Mouse (Mus musculus): ENCODE data around the gene Olfr535. TPM values are rescaled to one million over a fixed set of nuclear protein-coding genes. Genes with fewer than 3 reads are reported as not detected.
"Not testable (repeated sequence)": the region's sequence is repeated elsewhere in the genome, so short reads cannot be mapped to it uniquely, and the experiment has no call there.

Gene Olfr535
- not detected in 2 replicates for polyA plus RNA-seq (2015; fragmentation: Nextera tagmentation; extraction: Ambion mirVana)

DNA sequence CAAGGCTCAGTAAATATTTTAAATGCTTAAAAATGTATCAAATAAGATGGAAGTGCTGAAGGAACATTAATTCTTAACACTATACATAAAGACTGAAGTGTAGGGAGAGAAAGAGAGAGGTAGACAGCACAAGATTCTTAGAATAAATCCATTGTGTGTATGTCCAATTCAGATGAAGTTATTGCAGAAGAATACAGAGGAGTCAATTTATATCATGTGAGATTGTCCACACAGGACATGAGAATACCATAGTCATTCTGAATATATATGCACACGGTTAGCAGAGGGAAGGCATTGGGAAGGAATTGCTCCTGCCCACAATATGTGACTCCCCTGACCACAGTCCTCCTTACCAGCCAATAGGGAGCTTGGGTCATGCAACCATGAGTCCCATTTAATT, at the start of gene Olfr535:
Olfr535 (plus strand) TSS at position 301 of the 400 bp plus-strand sequence.
- Histone ChIP-seq H3K9me3 (ENCODE audit: control insufficient read depth, low read length) (no peaks in the 10 kb centered on the region), H3K27ac (ENCODE audit: low read depth, low read length) (no peak within 1 kb of the TSS), H3K4me2 (ENCODE audit: low read length) (no peak within 1 kb of the TSS), H3K9ac (ENCODE audit: low read depth, low read length) (no peak within 1 kb of the TSS), H3K36me3 (ENCODE audit: control insufficient read depth, insufficient read depth, low read length) (no peaks in the 10 kb centered on the region), H3K27me3 (replicated peaks; ENCODE audit: control insufficient read depth, insufficient read depth, low read length) (no peaks in the 10 kb centered on the region), H3K4me3 (ENCODE audit: low read length) (no peak within 1 kb of the TSS), H3K4me1 (ENCODE audit: control insufficient read depth, insufficient read depth, low read depth, low read length) (no peaks in the 10 kb centered on the region)
- 95% methylated on average over 1 of the region's 1 CpGs for WGBS
- no peak for ATAC-seq

DNA sequence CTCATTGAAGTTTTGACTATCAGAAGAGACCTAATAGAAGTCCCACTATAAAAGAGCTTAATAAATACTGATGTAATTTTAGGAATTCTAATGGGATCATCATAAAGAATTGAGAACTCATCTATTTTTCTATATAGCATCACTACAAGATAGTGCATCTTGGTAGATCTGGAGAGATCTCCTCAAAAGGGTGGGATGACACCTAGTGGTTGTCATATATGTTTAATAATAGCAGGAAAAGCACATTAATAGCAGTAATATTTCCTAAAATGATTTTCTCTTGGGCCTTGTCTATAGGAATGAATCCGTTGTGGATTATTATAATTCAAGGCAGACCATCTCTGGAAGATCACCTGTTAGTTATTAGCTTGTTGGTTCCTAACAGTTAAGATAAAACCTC, 40.9 kb upstream of the Olfr535 start:
- no peak for ATAC-seq
- H3K4me3 ChIP-seq (ENCODE audit: low read length): no peak overlapping the region
- H3K9me3 ChIP-seq (ENCODE audit: control insufficient read depth, low read length): no peaks in the 10 kb centered on the region
- no peak overlapping the region for H3K27ac ChIP-seq (ENCODE audit: low read depth, low read length)
- H3K4me1 ChIP-seq (ENCODE audit: control insufficient read depth, insufficient read depth, low read depth, low read length): no peaks in the 10 kb centered on the region
- no peaks in the 10 kb centered on the region for H3K27me3 ChIP-seq (replicated peaks; ENCODE audit: control insufficient read depth, insufficient read depth, low read length)
- 66% methylated on average over 1 of the region's 1 CpGs for WGBS
- no peaks in the 10 kb centered on the region for H3K36me3 ChIP-seq (ENCODE audit: control insufficient read depth, insufficient read depth, low read length)
- H3K9ac ChIP-seq (ENCODE audit: low read depth, low read length): no peak overlapping the region
- H3K4me2 ChIP-seq (ENCODE audit: low read length): no peak overlapping the region

DNA sequence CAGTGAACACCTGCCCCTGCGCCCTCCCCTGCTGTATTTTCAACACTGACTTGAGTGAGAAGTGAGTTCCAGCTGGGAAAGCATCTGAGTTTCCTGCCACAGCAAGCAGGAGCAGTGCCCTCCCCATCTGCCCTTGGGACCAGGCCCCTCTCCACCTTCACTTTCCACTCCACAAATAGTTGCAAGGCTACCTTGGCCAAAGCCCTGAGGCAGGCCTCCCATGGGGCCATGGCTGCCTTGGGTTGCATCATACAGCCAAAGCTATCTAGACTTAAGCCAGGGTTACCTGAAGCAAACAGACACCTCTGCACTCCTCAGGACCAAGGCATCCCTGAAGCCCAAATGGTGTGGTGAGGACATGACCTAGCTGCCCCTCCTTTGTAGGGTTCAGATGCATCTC, 20.9 kb upstream of the Olfr535 start, which contains the start of gene Olfr533:
Olfr533 (plus strand) TSS at position 301 of the 400 bp plus-strand sequence.
- whole genome bisulfite sequencing: 67% methylated on average over 1 of the region's 1 CpGs
- H3K9ac ChIP-seq (ENCODE audit: low read depth, low read length); ATAC-seq: not testable (repeated sequence)

DNA sequence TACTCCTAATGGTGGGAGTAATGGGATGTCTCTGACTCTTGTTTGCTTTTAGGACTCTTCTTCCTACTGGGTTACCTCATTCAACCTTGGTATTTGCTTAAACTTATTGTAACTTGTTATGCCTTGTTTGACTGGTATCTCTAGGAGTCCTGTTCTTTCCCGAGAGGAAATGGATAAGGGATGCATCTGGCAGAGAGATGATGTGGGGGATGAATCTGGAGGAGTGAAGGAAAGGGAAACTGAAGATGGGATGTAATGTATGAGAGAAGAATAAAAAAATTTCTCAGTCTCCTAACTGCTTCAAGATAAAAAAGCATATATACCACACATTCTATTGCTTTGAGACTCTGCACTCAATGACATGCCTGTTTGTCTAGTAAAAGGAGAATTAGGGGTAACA, 6.1 kb upstream of the Olfr535 start:
- H3K4me1 ChIP-seq (ENCODE audit: control insufficient read depth, insufficient read depth, low read depth, low read length): no peaks in the 10 kb centered on the region
- H3K9ac ChIP-seq (ENCODE audit: low read depth, low read length): no peak overlapping the region
- WGBS: 87% methylated on average over 1 of the region's 1 CpGs
- H3K27ac ChIP-seq (ENCODE audit: low read depth, low read length): no peak overlapping the region
- H3K4me3 ChIP-seq (ENCODE audit: low read length): no peak overlapping the region
- H3K27me3 ChIP-seq (replicated peaks; ENCODE audit: control insufficient read depth, insufficient read depth, low read length): no peaks in the 10 kb centered on the region
- H3K9me3 ChIP-seq (ENCODE audit: control insufficient read depth, low read length): no peaks in the 10 kb centered on the region
- H3K4me2 ChIP-seq (ENCODE audit: low read length): no peak overlapping the region
- ATAC-seq: no peak
- no peaks in the 10 kb centered on the region for H3K36me3 ChIP-seq (ENCODE audit: control insufficient read depth, insufficient read depth, low read length)

More for the DNA sequence above, 20.9 kb upstream of the Olfr535 start, which contains the start of gene Olfr533:
- not testable (repeated sequence) for H3K4me2 ChIP-seq (ENCODE audit: low read length); H3K4me3 ChIP-seq (ENCODE audit: low read length); H3K4me1 ChIP-seq (ENCODE audit: control insufficient read depth, insufficient read depth, low read depth, low read length); H3K9me3 ChIP-seq (ENCODE audit: control insufficient read depth, low read length); H3K27ac ChIP-seq (ENCODE audit: low read depth, low read length); H3K36me3 ChIP-seq (ENCODE audit: control insufficient read depth, insufficient read depth, low read length); H3K27me3 ChIP-seq (replicated peaks; ENCODE audit: control insufficient read depth, insufficient read depth, low read length)

DNA sequence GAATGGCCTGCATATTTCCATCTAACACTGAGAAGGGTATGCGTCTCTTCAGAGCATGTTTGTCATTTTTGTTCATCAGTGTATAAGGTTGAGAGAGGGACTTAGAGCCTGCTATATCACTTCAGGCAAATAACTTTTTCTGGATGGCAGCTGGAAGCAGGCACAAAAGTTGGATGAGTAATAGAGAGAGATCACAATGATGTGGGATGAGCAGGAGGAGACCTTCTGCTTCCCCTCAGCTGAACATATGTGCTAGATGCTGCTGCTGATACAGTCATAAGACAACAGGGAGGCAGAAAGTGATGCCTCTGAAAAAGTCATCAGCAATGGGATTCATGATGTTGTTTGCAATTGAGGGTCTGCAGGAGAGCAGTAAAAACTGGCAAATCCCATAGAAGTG, 5.3 kb upstream of the Olfr535 start:
- no peaks in the 10 kb centered on the region for H3K27me3 ChIP-seq (replicated peaks; ENCODE audit: control insufficient read depth, insufficient read depth, low read length)
- no peak overlapping the region for H3K9ac ChIP-seq (ENCODE audit: low read depth, low read length)
- no peaks in the 10 kb centered on the region for H3K4me1 ChIP-seq (ENCODE audit: control insufficient read depth, insufficient read depth, low read depth, low read length)
- no peak overlapping the region for H3K4me2 ChIP-seq (ENCODE audit: low read length)
- H3K36me3 ChIP-seq (ENCODE audit: control insufficient read depth, insufficient read depth, low read length): no peaks in the 10 kb centered on the region
- H3K4me3 ChIP-seq (ENCODE audit: low read length): no peak overlapping the region
- no peak for ATAC-seq
- WGBS: 88% methylated on average over 1 of the region's 1 CpGs
- no peak overlapping the region for H3K27ac ChIP-seq (ENCODE audit: low read depth, low read length)
- H3K9me3 ChIP-seq (ENCODE audit: control insufficient read depth, low read length): no peaks in the 10 kb centered on the region

DNA sequence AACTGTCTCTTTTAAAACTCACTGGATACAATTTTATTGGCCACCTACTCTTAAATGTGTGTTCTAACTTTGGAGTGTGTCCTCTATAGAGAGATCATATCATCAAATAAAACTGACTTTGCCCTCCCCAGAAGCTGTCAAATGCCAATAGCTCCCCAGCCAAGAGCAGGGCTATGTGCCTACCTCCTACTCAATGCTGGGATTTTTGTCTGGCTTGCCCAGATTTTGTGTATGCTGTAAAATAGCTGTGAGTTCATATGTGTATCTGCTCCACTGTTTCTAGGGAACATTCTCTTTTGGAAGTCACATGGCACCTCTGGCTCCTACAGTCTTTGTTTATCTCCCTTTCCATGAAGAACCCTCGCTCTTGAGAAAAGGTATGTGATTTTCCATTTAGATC, 5.0 kb downstream of the Olfr535 start:
- Histone ChIP-seq H3K27me3 (replicated peaks; ENCODE audit: control insufficient read depth, insufficient read depth, low read length) (no peaks in the 10 kb centered on the region), H3K36me3 (ENCODE audit: control insufficient read depth, insufficient read depth, low read length) (no peaks in the 10 kb centered on the region), H3K9ac (ENCODE audit: low read depth, low read length) (no peak overlapping the region), H3K27ac (ENCODE audit: low read depth, low read length) (no peak overlapping the region), H3K4me2 (ENCODE audit: low read length) (no peak overlapping the region), H3K4me3 (ENCODE audit: low read length) (no peak overlapping the region), H3K4me1 (ENCODE audit: control insufficient read depth, insufficient read depth, low read depth, low read length) (no peaks in the 10 kb centered on the region), H3K9me3 (ENCODE audit: control insufficient read depth, low read length) (no peaks in the 10 kb centered on the region)
- ATAC-seq: no peak
- 79% methylated on average over 1 of the region's 1 CpGs for WGBS

DNA sequence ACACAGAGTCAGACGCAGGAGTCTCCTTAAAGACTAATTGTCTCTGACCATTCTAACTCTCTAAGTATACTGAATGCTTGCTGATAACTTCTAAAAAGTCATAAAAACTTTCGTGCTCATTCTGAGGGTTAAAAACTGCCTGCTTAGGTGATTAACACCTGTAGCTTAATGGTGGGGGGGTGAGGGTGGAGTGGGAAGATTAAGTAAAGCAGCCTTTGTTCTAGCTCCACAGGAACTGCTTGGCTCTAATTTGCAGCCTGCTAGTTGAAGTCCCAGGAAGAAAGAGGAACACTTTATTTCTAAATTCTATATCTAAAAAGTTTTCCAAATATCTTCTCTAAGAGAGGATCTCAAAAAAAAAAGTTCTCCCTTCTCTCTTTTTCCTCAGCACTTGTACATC, 10.2 kb downstream of the Olfr535 start:
- Histone ChIP-seq H3K9me3 (ENCODE audit: control insufficient read depth, low read length) (no peaks in the 10 kb centered on the region), H3K4me1 (ENCODE audit: control insufficient read depth, insufficient read depth, low read depth, low read length) (no peaks in the 10 kb centered on the region), H3K9ac (ENCODE audit: low read depth, low read length) (no peak overlapping the region), H3K4me3 (ENCODE audit: low read length) (no peak overlapping the region), H3K27ac (ENCODE audit: low read depth, low read length) (no peak overlapping the region), H3K36me3 (ENCODE audit: control insufficient read depth, insufficient read depth, low read length) (no peaks in the 10 kb centered on the region), H3K27me3 (replicated peaks; ENCODE audit: control insufficient read depth, insufficient read depth, low read length) (no peaks in the 10 kb centered on the region), H3K4me2 (ENCODE audit: low read length) (no peak overlapping the region)
- 46% methylated on average over 2 of the region's 2 CpGs for WGBS
- ATAC-seq: no peak

DNA sequence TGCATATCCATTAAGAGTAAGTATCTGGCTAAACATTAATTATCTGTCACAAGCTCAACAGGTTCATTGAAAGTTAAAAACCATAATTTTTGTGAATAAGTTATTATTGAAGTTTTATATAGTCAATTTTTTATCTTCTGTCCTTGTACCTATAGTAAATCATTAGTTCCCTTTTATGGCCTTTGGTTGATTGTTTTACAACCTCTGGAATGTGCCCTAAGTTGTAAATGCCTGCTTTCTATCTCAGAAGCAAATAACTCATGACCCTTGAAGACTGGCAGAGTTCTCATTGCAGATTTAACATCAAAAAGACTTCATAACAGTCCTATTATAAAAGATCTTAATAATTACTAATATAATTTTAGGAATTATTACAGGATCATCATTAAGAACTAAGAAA, 10.7 kb downstream of the Olfr535 start:
- H3K27ac ChIP-seq (ENCODE audit: low read depth, low read length): no peak overlapping the region
- no peak for ATAC-seq
- H3K4me1 ChIP-seq (ENCODE audit: control insufficient read depth, insufficient read depth, low read depth, low read length): no peaks in the 10 kb centered on the region
- H3K9ac ChIP-seq (ENCODE audit: low read depth, low read length): no peak overlapping the region
- no peaks in the 10 kb centered on the region for H3K9me3 ChIP-seq (ENCODE audit: control insufficient read depth, low read length)
- H3K27me3 ChIP-seq (replicated peaks; ENCODE audit: control insufficient read depth, insufficient read depth, low read length): no peaks in the 10 kb centered on the region
- no peak overlapping the region for H3K4me2 ChIP-seq (ENCODE audit: low read length)
- H3K36me3 ChIP-seq (ENCODE audit: control insufficient read depth, insufficient read depth, low read length): no peaks in the 10 kb centered on the region
- H3K4me3 ChIP-seq (ENCODE audit: low read length): no peak overlapping the region

DNA sequence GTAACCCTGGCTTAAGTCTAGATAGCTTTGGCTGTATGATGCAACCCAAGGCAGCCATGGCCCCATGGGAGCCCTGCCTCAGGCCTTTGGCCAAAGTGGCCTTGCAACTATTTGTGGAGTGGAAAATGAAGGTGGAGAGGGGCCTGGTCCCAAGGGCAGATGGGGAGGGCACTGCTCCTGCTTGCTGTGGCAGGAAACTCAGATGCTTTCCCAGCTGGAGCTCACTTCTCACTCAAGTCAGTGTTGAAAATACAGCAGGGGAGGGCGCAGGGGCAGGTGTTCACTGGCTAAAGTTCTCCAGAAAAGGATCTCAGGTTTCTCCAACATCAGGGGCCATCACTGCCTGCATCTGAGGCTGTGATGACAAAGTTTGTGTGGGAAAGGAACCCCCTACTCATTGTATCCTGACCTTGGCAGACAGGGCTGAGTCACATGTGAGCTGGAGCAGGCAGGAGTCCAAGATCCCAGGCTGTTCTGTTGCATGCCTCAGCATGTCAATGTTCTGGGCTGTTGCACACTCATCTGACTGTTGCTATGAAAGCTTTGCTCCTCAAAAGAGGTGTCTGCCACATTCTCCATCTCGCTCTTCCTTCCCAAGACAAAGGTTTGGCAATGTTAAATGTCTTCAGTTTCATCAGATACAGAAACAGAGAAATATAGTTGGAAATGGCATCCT, 23.5 kb downstream of the Olfr535 start, which contains the start of gene Olfr536:
Olfr536 (minus strand) TSS at position 51 of the 676 bp plus-strand sequence.
- H3K36me3 ChIP-seq (ENCODE audit: control insufficient read depth, insufficient read depth, low read length); H3K27ac ChIP-seq (ENCODE audit: low read depth, low read length); H3K27me3 ChIP-seq (replicated peaks; ENCODE audit: control insufficient read depth, insufficient read depth, low read length); H3K4me2 ChIP-seq (ENCODE audit: low read length); H3K4me3 ChIP-seq (ENCODE audit: low read length); H3K9me3 ChIP-seq (ENCODE audit: control insufficient read depth, low read length); H3K4me1 ChIP-seq (ENCODE audit: control insufficient read depth, insufficient read depth, low read depth, low read length); H3K9ac ChIP-seq (ENCODE audit: low read depth, low read length): not testable (repeated sequence)
- peak; percentile 64; the same call in 1 of the 2 replicates for ATAC-seq
- 52% methylated on average over 2 of the region's 2 CpGs for WGBS
